Mouse (Mus musculus) intestine, postnatal 0 days (tissue): ENCODE results near the gene Tshz2. TPM values are rescaled to one million over a fixed set of nuclear protein-coding genes. Genes with fewer than 3 reads are reported as not detected.

Experiments
- ATAC-seq: fragments of 200-750 bp; cut with Nextera tagmentation; 2 replicates; pipeline ENCODE4 v1.8.0; 2017; ENCODE audit warnings: mild to moderate bottlenecking, moderate TSS enrichment, moderate library complexity
- H3K27ac ChIP-seq: fragments of 300-500 bp; sonication (generic); 2 replicates; pipeline ENCODE4 v1.5.1; 2014; ENCODE audit warnings: mild to moderate bottlenecking, low read depth, low read length, moderate library complexity
- H3K27me3 ChIP-seq: fragments of 300-500 bp; sonication (generic); replicated peaks from 2 replicates; pipeline ENCODE4 v1.6.1; 2014; ENCODE audit warnings: low read length, mixed read lengths; ENCODE audit not compliant: control insufficient read depth, insufficient read depth
- H3K36me3 ChIP-seq: fragments of 300-500 bp; sonication (generic); 2 replicates; pipeline ENCODE4 v1.6.1; 2014; ENCODE audit warnings: mild to moderate bottlenecking, moderate library complexity; ENCODE audit not compliant: control insufficient read depth, insufficient read depth
- H3K4me1 ChIP-seq: fragments of 300-500 bp; sonication (generic); replicated peaks from 2 replicates; pipeline ENCODE4 v1.6.1; 2014; ENCODE audit warnings: antibody characterized with exemption, low read length, mixed read lengths; ENCODE audit not compliant: control insufficient read depth, insufficient read depth
- H3K4me2 ChIP-seq: fragments of 300-500 bp; sonication (generic); replicated peaks from 2 replicates; pipeline ENCODE4 v1.6.1; 2014; ENCODE audit warnings: low read depth, mild to moderate bottlenecking, moderate library complexity
- H3K4me3 ChIP-seq: fragments of 300-500 bp; sonication (generic); 2 replicates; pipeline ENCODE4 v1.5.1; 2014; ENCODE audit warnings: low read depth, low read length
- H3K9ac ChIP-seq: fragments of 300-500 bp; sonication (generic); 2 replicates; pipeline ENCODE4 v1.6.1; 2014; ENCODE audit warnings: mild to moderate bottlenecking, low read depth, low read length
- H3K9me3 ChIP-seq: fragments of 300-500 bp; sonication (generic); 2 replicates; pipeline ENCODE4 v1.6.1; 2016; ENCODE audit warnings: mixed run types; ENCODE audit not compliant: control insufficient read depth
- CTCF ChIP-seq: sonication (generic); IDR thresholded peaks from 2 replicates; pipeline ENCODE4 v1.5.1; 2016; ENCODE audit warnings: low read depth, mild to moderate bottlenecking, control low read depth, antibody characterized with exemption, moderate library complexity
- WGBS: fragments of 180-500 bp; shearing (Covaris S2); extraction: QIAGEN DNeasy Blood & Tissue Kit; methylation state at CpG from one replicate; pipeline ENCODE4 v1.1.7; 2014; 5-methylcytosine and 5-hydroxymethylcytosine counted together
- polyA plus RNA-seq: library from polyadenylated mRNA; unstranded; fragments of >200 nt; fragmentation: Nextera tagmentation; extraction: Ambion mirVana; gene quantifications from 2 replicates; pipeline ENCODE4 v1.2.1, GENCODE M21; 2015

Gene Tshz2
- polyA plus RNA-seq, 1 experiment from 2014 or later: 6.3 TPM

DNA sequence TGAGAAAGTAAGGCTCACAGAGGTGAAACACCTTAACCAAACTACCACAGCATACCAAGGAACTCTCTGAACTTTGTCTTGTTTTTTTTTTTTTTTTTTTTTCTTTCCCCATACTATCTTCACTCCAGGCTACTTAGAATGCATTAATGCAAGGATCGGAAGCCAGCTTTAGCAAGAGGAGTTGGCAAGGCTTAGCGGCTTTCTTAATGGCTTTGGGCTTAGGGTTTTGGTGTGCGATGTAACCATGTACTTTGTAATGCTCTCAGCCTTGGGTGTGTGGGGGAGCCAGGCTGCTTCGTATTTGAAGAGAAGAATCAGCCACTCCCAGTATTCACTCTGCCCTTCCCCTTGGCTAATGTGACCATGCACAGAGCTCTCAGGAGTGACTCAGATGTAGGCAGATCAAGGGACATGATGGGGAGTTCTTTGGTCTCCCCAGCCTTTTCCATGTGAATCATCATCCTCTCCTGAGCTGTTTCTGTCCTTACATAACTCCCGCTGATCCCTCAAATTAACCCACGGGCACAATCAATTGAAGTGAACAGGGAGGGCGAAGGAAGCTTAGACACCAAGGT lies 204.3 kb downstream of the Tshz2 start:
- Histone ChIP-seq H3K4me3 (no peak overlapping the region), H3K36me3 (no peaks in the 10 kb centered on the region), H3K4me1 (no peaks in the 10 kb centered on the region), H3K9me3 (no peaks in the 10 kb centered on the region), H3K27ac (no peak overlapping the region), H3K9ac (no peak overlapping the region), H3K27me3 (no peaks in the 10 kb centered on the region), H3K4me2 (no peak overlapping the region)
- TF ChIP-seq CTCF: no peak
- 76% methylated on average over 7 of the region's 7 CpGs for WGBS
- ATAC-seq: no peak

DNA sequence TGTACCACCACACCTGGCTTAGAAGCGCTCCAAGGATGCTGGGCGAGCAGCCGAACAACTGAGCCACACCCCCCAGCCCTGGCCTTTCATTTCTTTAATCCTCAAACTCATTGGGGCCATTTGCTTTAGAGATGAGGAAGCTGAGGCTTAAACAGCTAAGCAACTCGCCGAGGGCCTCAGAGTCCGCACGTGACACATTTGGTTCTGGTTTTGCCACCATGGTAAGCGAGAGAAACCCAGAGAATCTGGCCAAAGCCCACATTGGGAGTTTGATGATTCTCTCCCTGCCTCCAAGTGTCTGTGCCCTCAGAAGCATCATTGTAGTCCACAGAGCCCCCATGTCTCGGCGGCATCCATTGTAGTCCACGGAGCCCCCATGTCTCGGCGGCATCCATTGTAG lies 205.7 kb downstream of the Tshz2 start:
- H3K4me1 ChIP-seq: no peaks in the 10 kb centered on the region
- H3K9me3 ChIP-seq: no peaks in the 10 kb centered on the region
- H3K27ac ChIP-seq: no peak overlapping the region
- no peaks in the 10 kb centered on the region for H3K36me3 ChIP-seq
- H3K4me2 ChIP-seq: no peak overlapping the region
- no peak overlapping the region for H3K9ac ChIP-seq
- no peak for ATAC-seq
- no peaks in the 10 kb centered on the region for H3K27me3 ChIP-seq
- no peak overlapping the region for H3K4me3 ChIP-seq
- WGBS: 94% methylated on average over 13 of the region's 13 CpGs
- no peak for TF ChIP-seq CTCF

DNA sequence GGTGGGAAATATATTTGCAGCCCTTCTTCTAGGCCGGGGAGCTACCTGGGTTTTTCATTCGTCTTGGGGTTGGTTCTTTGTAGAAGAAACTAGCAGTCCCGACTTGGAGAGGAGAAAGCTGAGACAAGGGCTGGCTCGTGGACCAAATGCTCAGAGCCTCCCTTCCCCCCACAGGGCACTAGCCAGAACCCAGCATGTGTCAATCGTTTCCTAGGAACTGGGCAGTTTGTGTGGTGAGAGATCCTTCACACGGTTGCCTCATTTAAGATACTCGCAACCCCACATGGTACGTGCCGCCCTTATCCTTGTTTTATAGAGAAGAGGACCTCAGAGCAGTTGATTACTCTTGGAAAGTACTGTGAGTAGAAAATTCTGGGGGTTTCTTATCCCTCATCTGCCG lies 208.6 kb downstream of the Tshz2 start:
- H3K9me3 ChIP-seq: no peaks in the 10 kb centered on the region
- no peak overlapping the region for H3K9ac ChIP-seq
- H3K36me3 ChIP-seq: no peaks in the 10 kb centered on the region
- H3K4me2 ChIP-seq: no peak overlapping the region
- no peak for TF ChIP-seq CTCF
- no peaks in the 10 kb centered on the region for H3K27me3 ChIP-seq
- no peak for ATAC-seq
- H3K4me1 ChIP-seq: no peaks in the 10 kb centered on the region
- WGBS: 83% methylated on average over 10 of the region's 10 CpGs
- no peak overlapping the region for H3K4me3 ChIP-seq
- H3K27ac ChIP-seq: no peak overlapping the region

DNA sequence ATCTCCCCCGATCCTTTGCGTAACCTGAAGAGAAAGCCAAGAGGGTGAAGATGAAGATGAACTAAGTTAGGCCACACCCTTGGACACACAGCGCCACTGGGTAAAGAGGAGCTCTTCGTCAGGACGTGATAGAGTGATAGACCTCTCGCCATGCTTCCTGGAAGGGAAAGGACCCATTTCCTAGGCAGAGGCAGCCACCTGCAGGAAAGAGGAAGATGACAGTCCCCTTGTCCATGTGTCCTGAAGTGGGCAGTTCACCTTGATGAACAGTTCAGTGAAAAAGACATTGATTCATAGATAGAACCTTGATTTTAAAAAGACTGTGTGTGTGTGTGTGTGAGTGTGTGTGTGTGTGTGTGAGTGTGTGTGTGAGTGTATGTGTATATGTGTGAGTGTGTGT lies 209.7 kb downstream of the Tshz2 start:
- WGBS: 61% methylated on average over 6 of the region's 6 CpGs
- no peak for ATAC-seq
- Histone ChIP-seq H3K36me3 (no peaks in the 10 kb centered on the region), H3K4me3 (no peak overlapping the region), H3K9ac (no peak overlapping the region), H3K9me3 (no peaks in the 10 kb centered on the region), H3K4me1 (no peaks in the 10 kb centered on the region), H3K27me3 (no peaks in the 10 kb centered on the region), H3K4me2 (no peak overlapping the region), H3K27ac (no peak overlapping the region)
- TF ChIP-seq CTCF: peak; percentile 57

DNA sequence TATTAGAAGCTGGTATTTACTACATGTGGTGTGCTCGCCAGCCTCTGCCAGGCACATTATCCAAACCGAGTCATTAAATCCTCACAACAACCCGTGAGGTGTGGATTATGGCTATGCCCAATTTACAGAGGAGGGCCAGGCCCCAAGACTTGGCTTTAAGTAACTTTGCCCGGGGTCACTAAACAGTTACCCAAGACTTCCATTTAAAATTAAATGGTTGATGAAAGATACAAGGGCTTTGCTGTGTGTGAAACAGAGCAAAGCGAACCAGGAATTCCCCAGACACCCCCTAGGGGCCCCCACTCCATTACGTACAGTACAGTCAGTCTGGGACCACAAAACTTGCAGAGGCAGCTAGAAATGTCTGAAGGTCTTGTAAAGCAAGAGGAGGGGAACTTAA lies 210.7 kb downstream of the Tshz2 start:
- 75% methylated on average over 6 of the region's 6 CpGs for WGBS
- no peak for ATAC-seq

DNA sequence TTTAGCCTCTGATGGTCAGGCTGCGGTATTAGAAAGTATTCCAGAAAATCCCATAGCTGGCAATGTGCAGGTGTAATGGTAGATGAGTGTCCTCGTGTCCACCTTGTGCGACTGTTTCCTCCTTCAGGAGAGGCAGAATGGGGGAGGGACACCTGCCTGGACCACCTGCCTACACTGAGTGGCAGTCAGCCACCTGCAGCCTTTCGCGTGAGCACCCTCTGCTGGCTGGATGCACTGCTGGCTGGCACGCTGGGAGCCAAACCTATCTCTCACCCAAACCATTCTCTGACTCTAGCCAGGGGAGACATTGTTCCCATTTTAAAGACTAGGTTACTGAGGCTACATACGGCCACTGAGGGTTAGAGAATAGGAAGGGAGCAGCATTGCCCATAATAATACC lies 216.3 kb downstream of the Tshz2 start:
- ATAC-seq: no peak
- TF ChIP-seq CTCF: peak; percentile 87
- H3K27ac ChIP-seq: no peak overlapping the region
- H3K36me3 ChIP-seq: no peaks in the 10 kb centered on the region
- WGBS: 39% methylated on average over 7 of the region's 7 CpGs
- H3K4me1 ChIP-seq: no peaks in the 10 kb centered on the region
- H3K4me2 ChIP-seq: no peak overlapping the region
- no peaks in the 10 kb centered on the region for H3K9me3 ChIP-seq
- H3K9ac ChIP-seq: no peak overlapping the region
- H3K4me3 ChIP-seq: no peak overlapping the region
- no peaks in the 10 kb centered on the region for H3K27me3 ChIP-seq

More for the DNA sequence above, 210.7 kb downstream of the Tshz2 start:
- no peaks in the 10 kb centered on the region for H3K36me3 ChIP-seq
- no peaks in the 10 kb centered on the region for H3K4me1 ChIP-seq
- TF ChIP-seq CTCF: no peak
- H3K27me3 ChIP-seq: no peaks in the 10 kb centered on the region
- H3K27ac ChIP-seq: no peak overlapping the region
- H3K4me3 ChIP-seq: no peak overlapping the region
- no peaks in the 10 kb centered on the region for H3K9me3 ChIP-seq
- H3K9ac ChIP-seq: no peak overlapping the region
- no peak overlapping the region for H3K4me2 ChIP-seq

DNA sequence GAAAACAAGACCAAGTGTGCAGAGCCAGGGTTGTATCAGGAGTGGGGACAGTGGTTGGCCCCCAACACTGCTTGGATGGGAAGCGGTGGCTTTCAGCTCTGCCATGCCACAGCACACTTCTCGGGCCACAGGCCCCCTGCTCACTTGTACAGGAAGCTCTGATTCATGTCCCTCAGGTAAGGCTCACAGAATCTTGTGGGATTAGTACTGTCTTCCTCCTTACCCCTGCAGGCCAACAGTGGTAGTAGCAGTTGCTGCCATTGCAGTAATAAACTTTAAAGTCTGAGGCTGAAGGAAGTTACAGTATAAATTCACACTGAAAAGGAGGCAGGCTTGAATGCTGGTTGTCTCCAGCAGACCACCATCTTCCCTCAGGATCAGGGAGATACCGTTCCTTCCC lies 216.7 kb downstream of the Tshz2 start:
- Histone ChIP-seq H3K36me3 (no peaks in the 10 kb centered on the region), H3K27me3 (no peaks in the 10 kb centered on the region), H3K9me3 (no peaks in the 10 kb centered on the region), H3K4me2 (no peak overlapping the region), H3K4me1 (no peaks in the 10 kb centered on the region), H3K4me3 (no peak overlapping the region), H3K27ac (no peak overlapping the region), H3K9ac (no peak overlapping the region)
- 82% methylated on average over 3 of the region's 3 CpGs for WGBS
- peak; percentile 30; the same call in 1 of the 2 replicates for TF ChIP-seq CTCF
- no peak for ATAC-seq
